Mouse (Mus musculus): ENCODE data around the gene Uimc1.

DNA sequence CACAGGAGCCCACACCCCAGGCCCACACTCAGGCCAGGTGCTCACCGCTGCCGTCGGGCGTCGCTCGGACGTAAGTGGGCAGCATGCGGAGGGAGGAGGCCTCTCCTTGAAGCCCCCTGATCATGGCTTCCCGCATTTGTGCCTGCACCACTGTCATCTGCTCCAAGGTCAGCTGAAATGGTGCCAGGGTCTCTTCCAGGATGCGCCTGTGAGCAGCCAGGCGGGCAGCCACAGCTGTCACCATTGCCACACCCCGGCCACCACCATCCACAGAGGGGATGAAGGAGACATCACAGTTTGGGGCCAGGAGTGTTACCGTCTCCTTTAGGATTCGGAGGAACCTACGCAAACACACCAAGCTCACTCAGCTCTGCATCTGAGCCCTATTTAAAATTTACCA is 89.0 kb downstream of the Uimc1 start:
- no peak for TF ChIP-seq POLR2A (IDR thresholded peaks at IDR 0.05; ENCODE audit: borderline replicate concordance, low read depth, low read length)
- TF ChIP-seq CTCF (IDR thresholded peaks at IDR 0.05; ENCODE audit: low read depth, low read length): no peak

Data from bone marrow macrophage, adult 2 months (primary cell).